Mouse (Mus musculus) ovary, postnatal 14 days (tissue): Measurements from ENCODE around the gene Socs2.

Source experiments
- DNase-seq: peaks from one replicate; pipeline ENCODE4 v3.0.0; 2022; ENCODE audit warnings: low spot score

Socs2 gene

DNA sequence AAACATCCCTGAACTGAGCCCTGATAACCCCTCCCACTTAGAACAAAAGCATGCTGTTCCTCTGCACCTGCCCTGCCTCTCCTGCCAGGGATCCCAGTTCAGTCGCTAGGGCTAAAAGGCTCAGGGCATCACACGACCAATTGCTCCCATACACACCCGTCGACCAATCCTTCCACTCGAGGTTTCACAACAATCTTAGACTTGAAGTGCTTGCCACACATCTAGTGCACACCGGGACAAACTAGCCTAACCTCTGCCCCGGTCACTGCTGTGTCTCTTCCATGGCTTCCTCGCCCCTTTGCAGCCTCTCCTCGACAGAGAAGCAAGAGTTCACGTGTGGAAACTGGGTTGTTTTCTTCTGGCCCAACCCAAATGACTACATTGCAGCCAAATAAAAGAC, 3.3 kb upstream of the Socs2 start:
- no peak for DNase-seq

DNA sequence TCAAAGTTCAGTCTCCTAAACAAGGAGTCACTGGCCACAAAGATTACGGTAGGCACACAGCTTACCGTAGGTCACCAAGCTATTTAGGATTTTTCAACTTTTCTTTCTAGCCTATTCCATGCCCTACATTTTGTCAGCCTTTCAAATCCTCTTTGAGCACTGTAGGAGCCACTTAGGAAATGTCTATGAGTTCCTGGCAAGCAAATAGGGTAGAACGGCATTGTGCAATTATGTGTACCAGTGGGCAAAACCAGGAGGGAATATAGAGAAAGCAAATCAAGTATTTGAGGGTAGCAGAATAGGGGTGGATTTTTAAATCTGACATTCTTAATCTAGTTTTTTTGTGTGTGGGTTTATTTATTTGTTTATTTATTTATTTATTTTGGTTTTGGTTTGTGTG, 2.7 kb upstream of the Socs2 start:
- DNase-seq = no peak

DNA sequence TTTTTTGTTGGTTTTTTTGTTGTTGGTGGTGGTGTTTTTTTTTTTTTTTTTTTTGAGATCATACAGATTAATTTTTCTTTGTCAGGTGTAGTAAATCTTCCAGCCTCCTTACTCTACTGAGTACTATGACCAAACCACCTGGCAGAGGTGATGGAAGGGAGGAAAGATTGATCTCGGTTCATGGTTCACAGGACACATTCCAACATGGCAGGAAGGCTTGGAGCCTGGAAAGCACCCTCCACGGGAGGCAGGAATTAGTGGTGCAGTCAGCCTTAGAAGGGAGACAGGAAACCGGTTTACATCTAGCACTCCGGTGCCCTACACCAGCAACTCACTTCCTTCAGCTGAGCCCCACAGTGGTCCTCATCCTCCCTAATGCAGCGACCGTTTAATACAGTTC, 1.7 kb upstream of the Socs2 start:
- DNase-seq = no peak

DNA sequence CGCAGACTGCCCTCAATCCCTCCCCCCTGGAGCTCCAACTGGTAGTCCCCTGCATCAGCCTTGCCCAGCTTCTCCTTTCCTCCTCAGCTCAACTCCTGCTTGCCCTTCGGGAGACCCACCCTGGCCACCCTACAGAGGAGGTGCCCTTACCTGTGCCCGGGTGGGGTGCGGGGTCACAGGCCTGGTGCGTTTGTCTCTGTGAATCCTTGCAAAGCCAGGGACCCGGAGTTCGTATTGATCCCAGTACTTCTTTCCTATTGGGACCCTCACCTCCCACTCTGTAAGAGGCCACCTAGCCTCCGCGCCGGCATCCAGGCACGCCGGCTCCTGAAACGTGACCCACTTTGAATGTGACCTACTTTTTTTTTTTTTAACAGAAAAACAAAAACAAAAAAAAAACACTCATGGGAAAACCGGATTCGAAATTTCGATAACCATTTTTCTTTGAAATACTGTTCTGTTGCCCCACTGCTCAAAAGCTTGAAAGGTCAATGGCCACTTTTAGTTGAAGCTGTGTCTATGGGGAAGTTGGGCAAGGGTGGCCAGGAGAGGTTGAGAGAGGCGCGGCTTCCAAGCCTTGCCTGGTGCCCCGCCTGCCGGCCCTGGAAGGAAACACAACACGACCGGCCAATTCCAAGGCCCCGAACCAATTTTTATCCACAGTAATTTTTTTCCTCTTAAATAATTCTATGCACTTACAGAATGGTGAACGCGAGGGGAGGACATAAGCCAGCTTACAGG, 686 bp upstream of the Socs2 start:
- peak; percentile 70 for DNase-seq

DNA sequence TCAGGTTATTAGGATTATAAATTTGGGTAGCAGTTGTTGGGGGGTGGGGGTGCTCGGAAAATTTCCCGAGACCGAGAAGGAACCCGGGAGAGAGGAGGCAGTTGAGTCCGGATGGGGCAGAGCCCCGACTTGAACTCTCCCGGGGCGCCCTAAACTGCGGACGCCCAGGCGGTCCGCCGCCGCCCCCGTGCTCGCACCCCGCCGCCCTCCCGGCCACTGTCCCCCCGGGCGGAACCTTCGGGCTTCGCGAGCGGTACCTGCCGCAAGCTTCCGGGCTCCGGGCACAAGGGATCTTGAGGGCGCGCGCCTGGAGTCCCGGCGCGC, 657 bp downstream of the Socs2 start:
- DNase-seq = no peak

DNA sequence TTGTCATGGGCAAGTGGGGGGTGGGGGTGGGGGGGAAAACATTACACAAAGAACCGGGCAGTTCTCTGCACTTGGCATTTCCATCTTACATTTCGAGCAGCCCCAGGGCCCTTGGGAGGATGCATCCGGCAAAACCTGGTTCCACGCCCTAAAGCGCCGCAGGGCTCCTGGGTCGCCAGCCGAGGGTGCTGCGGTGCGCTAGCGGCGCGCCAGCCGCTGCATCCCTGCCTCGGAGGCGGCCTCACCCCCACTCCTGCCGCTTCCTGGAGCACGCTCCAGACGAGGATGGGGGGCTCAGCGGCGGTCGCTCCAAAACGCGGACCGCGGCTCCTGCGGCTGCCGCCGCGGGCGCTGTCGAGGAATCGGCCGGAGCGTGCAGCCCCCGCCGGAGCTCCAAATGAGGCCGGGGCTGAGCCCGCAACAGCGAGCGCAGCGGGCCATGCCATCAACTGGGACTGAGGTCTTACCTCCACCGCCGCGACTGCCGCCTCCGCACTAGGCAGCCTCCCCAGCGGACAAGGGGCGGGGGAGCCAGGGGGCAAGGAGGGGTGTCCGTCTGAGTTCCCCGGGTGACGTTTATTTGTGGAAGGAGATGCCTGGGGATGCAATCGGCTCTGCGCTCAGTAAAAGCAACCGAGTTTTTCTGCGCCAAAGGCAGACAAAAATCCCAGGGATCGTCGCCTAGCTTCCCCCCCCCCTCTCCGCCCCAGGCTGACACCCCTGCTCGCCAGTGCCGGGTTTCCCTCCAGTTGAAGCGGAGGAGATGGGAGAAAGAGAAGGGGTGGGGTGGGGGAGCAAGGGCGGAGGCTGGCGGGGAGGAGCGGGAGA, 1.2 kb downstream of the Socs2 start:
- peak; percentile 36 for DNase-seq

DNA sequence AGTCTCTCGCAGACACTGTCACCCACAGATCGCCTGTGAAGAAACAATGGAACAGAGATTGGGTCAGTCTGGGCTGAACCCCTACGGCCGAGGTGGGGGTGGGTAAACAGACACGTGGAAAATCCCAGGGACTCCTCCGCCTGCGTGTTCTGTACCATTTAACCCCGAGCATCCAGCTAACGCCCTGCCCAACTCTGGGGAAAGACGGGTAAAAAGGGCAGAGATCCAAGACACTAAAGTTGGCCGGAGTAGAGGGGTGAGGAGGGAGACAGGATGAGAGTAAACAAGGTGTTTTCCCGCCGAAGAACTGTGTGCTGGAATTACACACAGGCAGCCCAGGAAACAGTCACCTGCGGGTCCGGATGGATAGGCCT, 1.8 kb downstream of the Socs2 start:
- DNase-seq = no peak

DNA sequence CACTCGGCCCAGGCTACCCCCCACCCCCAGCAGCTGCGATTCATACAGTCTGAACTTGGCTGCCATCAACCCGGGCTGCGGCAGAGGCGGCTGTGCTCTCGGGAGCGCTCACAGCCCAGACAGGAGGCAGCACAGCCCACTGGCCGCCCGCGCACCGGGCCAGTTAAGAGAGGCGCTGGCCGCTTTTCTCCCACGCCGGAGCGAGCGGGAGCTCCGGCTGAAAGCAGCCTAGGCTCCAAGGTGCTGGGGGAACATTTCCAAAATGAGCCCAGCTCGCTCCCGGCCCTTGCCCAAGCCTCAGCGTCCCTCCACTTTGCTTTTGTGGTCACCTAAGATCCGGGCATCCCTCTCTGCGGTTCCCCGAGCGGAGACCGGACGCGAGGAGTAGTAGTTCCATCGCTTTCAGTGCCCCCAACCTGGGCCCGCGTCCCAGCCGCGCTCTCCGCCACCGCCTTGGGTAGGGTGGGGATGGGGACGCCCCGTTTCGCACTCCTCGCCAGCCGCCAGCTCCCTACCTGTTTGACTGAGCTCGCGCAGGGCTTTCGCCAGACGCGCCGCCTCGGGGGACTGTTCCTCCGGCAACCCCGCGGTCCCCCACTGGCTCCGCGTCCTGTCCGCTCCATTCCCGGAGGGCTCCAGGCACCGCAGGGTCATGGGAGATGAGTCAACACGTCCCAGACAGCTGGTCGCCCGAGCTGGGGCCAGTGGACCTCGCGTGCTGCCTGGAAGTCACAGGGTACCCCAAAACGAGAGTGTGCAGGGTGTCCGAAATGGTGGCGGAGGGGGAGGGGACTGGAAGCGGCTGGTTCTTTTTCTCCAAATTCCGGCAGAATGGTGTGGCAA, 2.4 kb downstream of the Socs2 start:
- DNase-seq = no peak

DNA sequence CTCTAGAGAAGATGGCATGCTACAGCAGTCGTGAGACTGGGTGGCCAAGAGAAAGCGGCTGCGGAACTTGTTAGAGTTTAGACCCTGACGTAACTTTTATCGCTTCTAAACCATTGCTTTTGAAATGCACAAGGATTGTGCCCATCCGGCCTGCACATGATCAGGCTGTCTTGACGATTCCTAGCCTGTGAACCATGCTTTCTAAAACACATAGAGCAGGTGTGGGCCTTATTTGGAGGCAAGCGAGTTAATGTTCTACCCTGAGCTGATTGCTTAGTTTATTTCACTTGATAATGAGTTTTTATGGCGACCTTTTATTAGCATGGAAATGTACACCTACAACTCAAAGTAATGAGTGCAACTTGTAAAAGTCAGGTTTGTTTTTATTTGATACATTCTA, 5.8 kb downstream of the Socs2 start:
- no peak for DNase-seq

DNA sequence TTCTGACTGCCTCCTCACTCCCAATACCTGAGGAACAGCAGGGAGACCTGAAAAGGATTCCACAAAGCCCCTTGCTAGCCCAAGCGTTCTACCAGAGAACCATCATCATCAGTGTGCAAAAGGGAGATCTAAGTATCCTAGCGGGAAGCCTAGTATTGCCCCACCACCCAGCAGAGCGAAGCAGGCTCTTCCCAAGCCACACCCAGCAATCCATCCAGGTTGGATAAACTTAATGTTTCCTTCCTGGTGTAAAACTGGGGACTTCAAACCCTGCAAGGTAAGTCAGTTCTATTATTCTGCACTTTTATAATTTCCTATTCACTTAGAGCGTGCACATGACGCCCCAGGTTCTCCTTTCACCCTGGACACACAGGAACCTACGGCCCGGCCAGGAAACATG, 6.3 kb downstream of the Socs2 start:
- no peak for DNase-seq

DNA sequence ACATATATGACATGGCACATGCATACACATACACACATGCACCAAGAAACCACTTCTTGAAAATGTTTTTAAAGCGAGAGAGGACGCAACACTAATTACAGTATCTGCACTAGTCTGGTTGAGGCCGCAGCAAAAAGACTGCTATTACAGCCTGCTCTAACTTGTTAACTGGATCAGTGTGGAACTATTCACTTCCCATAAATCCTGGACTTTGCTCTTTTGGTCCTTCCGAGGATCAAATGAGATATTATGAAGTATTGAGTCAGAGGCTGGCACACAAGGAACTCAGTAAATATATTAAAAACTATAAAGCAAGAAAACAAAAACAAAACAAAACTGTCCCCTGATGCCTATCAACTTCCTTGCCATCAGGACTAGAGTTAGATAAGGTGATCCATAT, 6.8 kb downstream of the Socs2 start:
- DNase-seq = no peak

DNA sequence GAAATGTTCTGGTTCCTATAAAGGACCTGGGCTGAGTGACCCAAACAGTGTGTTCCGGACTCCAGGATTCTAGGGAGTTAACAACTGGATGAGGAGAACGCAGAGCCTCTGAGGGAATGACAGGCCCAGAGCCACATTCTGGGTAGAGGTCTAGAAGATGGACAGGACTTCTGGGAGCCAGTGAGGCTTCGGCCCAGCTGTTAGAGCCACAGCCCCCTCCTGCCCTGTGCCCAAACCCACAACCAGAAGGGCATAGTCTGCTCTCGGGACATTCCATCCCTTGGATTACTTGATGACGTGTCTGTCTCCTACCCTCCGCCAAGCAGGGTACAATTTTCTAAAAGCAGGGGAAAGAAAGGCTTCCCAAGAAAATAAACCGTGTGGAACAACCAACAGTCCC, 7.8 kb downstream of the Socs2 start:
- DNase-seq = no peak

DNA sequence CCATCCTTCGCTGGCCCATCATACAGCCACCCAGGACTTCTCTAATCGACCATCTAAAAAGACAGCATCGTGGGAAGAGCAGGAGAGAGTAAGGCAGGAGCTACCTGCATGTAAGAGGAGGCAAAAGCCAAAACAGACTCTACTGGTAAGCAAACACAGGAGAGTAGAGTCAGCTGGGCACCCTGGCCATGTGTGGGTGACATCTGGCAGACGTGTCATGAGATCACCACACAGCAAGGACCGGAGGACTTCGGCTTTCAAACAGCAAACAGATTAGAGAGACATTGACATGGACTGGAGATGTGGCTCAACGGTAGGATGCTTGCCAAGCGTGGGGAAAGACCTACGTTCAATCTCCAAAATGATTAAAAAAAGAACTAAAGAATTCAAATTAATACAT, 8.5 kb downstream of the Socs2 start:
- DNase-seq = no peak

DNA sequence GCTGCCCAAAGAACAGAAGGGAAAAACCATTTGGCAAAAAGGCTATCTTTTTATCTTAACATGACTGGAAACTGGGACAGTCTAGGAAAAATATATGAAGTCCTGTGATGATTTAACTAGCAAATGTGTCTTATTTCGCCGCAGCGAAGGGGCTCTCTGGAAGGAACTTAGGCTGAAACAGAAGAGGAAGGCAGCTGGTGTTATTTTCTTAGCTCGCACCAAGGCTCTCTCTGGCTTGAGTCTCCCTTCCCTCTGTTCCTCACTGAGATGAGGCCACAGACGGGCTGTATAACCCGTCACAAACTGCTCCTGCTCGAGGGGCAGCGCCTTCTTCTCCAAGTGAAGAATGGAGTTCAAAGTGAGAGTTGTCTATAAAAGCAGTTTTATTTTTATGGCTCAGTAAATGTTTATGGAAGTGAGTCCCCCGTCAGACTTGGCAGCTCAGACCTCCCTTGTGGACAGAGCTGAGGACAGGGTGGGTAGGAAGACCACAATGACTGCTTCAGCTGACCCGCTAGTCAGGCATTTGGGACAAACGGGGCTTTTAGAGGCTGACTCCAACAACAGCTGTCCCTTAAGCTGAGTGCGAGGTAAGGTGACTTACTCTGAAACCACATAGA, 9.3 kb downstream of the Socs2 start:
- DNase-seq = no peak

DNA sequence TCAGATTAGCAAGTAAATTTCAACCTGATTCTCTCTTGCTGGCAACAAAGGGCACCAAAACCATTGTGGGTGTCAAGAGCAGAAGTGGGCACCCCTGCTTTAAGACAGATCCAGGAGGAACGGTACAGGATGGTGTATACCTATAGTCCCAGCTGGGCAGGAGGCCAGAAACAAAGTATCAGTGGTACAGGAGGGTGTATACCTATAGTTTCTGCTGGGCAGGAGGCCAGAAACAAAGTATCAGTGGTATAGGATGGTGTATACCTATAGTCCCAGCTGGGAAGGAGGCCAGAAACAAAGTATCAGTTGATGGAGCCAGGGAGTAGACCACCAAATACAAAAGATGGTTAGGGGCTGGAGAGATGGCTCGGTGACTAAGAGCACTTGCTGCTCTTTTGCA, 12.2 kb downstream of the Socs2 start:
- no peak for DNase-seq

DNA sequence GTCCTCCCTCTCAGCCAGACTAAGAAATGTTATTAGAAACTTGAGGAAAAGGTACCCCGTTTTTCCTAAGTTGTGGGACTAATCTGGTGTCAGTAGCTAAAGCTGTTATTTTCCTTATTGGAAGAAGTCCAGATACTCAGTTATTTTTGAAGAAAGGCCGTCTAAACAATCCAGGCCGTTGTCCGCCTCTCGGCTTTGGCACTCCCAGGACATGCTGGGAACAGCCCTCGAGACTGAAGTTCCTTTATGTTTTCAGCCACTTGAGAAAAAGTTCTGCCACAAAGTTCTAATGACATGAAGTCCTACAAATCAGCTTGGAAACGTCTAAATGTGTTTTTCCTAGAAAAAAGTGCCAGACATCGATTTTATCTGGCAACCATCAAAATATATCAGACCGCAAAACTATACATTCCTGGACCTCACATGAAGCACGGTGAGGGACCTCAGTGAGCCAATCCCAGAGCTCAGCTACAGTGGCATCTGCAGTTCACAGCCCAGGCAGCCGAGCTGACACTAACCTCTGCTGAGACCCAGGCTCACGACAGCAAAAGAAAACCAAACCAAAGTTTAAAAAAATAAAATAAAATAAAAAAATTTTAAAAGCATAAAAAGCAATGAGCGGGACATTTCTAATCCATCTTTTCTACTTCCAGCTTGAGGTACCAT, 17.2 kb downstream of the Socs2 start:
- DNase-seq = no peak

DNA sequence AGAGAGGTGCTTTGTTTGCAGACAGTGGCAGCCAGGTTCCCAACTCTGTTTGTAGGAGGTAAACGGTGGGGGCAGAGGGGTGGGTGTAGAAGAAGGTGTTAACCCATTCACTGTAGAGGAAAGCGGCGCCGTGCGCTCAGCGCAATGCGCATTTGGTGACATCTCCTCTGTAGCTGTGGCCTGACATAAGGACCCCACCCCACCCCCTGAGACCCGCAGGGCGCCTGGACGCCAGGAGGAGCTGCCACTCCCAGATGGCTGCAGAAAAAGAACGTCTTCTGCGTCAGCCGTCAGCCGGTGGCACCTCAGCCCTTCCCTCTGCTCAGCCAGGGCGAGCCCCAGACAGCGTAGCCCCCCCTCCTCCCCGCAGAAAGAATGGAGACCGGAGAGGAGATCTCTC, 18.5 kb downstream of the Socs2 start:
- no peak for DNase-seq

DNA sequence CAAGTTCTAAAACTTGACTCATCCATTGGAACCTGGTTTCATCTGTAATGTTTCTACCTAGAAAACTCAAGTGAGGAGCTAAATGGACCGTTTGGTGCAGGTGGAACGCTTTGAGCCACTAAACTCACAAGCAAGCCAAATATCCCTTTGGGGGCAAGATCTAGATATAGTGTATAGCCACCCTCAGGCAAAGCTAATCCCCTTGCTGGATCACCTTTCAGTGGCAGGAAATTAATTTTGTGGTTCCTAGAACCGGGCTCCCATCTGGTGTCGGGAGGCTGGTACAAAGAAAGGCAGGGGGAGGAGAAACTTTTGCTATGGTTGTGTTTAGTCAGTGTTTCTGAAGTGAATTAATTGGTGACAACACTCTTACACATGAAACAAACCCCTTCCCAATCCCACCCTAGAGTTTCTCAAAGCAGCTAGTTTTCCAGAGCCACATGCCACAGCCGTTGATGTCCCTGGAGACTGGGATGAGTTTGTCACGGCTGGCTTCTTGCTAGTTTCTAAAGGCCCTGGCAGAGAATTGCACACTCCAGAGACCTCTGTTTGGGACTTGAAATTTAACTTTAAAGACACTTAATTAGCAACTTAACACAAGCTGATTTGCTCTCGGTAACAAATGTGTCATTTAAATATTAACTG, 19.7 kb downstream of the Socs2 start:
- no peak for DNase-seq

DNA sequence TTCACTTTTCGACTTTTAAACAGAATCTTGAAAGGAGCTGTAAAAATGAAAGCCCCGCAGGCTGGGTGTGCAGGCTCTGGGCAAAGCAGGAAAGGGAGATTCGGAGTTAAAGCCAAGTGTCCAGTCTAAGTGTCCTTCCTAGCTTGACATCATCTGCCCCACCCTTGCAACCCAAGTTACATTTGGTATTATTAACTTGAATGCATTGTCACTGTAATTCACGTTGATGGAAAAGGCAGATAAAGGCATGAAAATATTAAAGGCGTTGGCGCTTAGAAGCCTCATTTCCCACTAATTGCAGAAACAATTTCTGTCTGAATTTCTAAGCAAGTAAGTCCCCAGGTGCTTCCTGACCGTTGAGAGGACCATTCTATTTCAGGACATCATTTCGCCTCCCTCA, 20.6 kb downstream of the Socs2 start:
- DNase-seq = no peak

DNA sequence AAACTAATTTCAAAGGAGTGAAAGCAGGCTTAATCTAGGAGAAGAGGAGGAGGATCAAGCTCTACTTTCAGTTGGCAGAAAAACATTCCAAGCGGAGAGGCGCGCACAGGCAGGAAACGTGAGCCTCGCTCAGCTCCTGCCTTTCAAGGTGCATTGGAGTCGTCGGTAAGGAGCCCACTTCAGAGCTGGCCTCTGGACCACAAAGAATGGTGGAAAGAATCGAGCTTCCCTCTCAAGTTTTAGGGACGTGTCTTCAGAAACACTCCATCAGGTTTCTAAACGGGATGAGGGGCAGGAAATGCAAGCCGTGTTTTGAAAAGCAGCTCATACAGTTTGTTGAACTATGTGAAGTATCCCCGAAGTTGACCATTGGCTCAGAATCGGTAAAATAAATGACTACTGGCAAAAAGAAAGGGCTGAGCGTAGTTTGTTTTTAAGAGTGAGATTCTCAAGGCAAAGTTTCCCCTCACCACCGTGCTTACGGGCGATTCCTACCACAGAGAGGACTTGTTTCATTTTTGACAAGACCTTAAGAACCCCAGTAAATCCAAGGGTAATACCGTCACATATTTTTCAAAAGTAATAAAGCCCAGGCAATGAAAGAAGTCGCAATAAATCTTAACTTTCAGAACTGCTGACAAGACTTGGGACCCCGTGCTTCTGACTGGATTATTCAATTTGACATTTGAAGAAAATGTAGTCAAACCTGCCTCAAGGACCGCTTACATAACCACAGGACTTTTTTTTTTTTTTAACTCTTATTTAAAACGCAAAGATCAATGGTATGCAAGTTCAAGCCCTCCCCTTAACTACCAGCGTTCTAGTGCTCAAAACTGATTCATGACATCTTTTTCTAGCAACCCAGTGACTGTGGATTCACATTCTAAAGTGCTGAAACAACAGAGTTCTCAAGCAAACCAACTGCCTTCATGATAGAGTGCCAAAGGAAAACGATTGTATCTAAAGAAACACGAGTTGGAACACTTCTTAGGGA, 21.9 kb downstream of the Socs2 start:
- no peak for DNase-seq
